Mouse (Mus musculus): ENCODE data around the gene Mkrn1. TPM values are rescaled to one million over a fixed set of nuclear protein-coding genes. Genes with fewer than 3 reads are reported as not detected.
A peak's percentile ranks its signal among the peaks of the same experiment; 100 is the strongest.
"Not testable (repeated sequence)": the region's sequence is repeated elsewhere in the genome, so short reads cannot be mapped to it uniquely, and the experiment has no call there.

Mkrn1 gene
- polyA plus RNA-seq, 1 experiment from 2014 or later: 126 TPM

GRCm38 (mm10) chr6:39377311-39377827 lies 42.9 kb downstream of the Mkrn1 start, which contains the start of gene Slc37a3:
Gene Slc37a3 (minus strand): TSS chr6:39377675.
- Histone ChIP-seq H3K9ac (peak within 1 kb of the TSS; percentile 84), H3K27ac (peak within 1 kb of the TSS; percentile 46; the same call in 1 of the 2 replicates), H3K27me3 (no peaks in the 10 kb centered on the region), H3K36me3 (peaks cover 7% of the 10 kb centered on the region), H3K4me2 (peak within 1 kb of the TSS; percentile 77), H3K9me3 (replicated peaks) (no peaks in the 10 kb centered on the region), H3K4me3 (peak within 1 kb of the TSS; percentile 81), H3K4me1 (replicated peaks) (peaks cover 19% of the 10 kb centered on the region)
- peak; percentile 90 for ATAC-seq (replicated peaks; ENCODE audit: insufficient number of reproducible peaks, insufficient read depth, low FRiP score, low read depth)
- under 1% methylated on average over 43 of the region's 43 CpGs for WGBS

- peak overlapping the region; percentile 84 for H3K9ac ChIP-seq
- 21% methylated on average over 9 of the region's 9 CpGs for WGBS
- H3K4me1 ChIP-seq (replicated peaks): peaks cover 21% of the 10 kb centered on the region
- H3K9me3 ChIP-seq (replicated peaks): no peaks in the 10 kb centered on the region
- peaks cover 7% of the 10 kb centered on the region for H3K36me3 ChIP-seq
- H3K4me2 ChIP-seq: peak overlapping the region; percentile 77
- no peak overlapping the region for H3K27ac ChIP-seq
- ATAC-seq (replicated peaks; ENCODE audit: insufficient number of reproducible peaks, insufficient read depth, low FRiP score, low read depth): no peak
- peak overlapping the region; percentile 81 for H3K4me3 ChIP-seq
- H3K27me3 ChIP-seq: no peaks in the 10 kb centered on the region
Observed at GRCm38 (mm10) chr6:39376775-39377174, 43.5 kb downstream of the Mkrn1 start.

- 81% methylated on average over 4 of the region's 4 CpGs for WGBS
- H3K27ac ChIP-seq: peak overlapping the region; percentile 40
- no peaks in the 10 kb centered on the region for H3K9me3 ChIP-seq (replicated peaks)
- no peak for ATAC-seq (replicated peaks; ENCODE audit: insufficient number of reproducible peaks, insufficient read depth, low FRiP score, low read depth)
- no peak overlapping the region for H3K9ac ChIP-seq
- H3K4me2 ChIP-seq: no peak overlapping the region
- peaks cover 18% of the 10 kb centered on the region for H3K4me1 ChIP-seq (replicated peaks)
- H3K36me3 ChIP-seq: peaks cover 7% of the 10 kb centered on the region
- H3K27me3 ChIP-seq: no peaks in the 10 kb centered on the region
- H3K4me3 ChIP-seq: no peak overlapping the region
Observed at GRCm38 (mm10) chr6:39373301-39373955, 46.8 kb downstream of the Mkrn1 start.

GRCm38 (mm10) chr6:39372727-39373126 lies 47.5 kb downstream of the Mkrn1 start:
- Histone ChIP-seq H3K4me2 (peak overlapping the region; percentile 16; the same call in 1 of the 2 replicates), H3K4me3 (no peak overlapping the region), H3K4me1 (replicated peaks) (peaks cover 18% of the 10 kb centered on the region), H3K27ac (peak overlapping the region; percentile 40), H3K9ac (no peak overlapping the region), H3K36me3 (peaks cover 7% of the 10 kb centered on the region), H3K9me3 (replicated peaks) (no peaks in the 10 kb centered on the region), H3K27me3 (no peaks in the 10 kb centered on the region)
- WGBS: 38% methylated on average over 7 of the region's 7 CpGs
- ATAC-seq (replicated peaks; ENCODE audit: insufficient number of reproducible peaks, insufficient read depth, low FRiP score, low read depth): 0 out of 2 replicates have a peak, but pooled peaks have one; percentile 11

GRCm38 (mm10) chr6:39372042-39372441 lies 48.2 kb downstream of the Mkrn1 start:
- no peak overlapping the region for H3K4me2 ChIP-seq
- no peak overlapping the region for H3K27ac ChIP-seq
- no peak overlapping the region for H3K4me3 ChIP-seq
- H3K9ac ChIP-seq: no peak overlapping the region
- ATAC-seq (replicated peaks; ENCODE audit: insufficient number of reproducible peaks, insufficient read depth, low FRiP score, low read depth): no peak
- H3K4me1 ChIP-seq (replicated peaks): peaks cover 18% of the 10 kb centered on the region
- H3K27me3 ChIP-seq: no peaks in the 10 kb centered on the region
- no peaks in the 10 kb centered on the region for H3K9me3 ChIP-seq (replicated peaks)
- peaks cover 7% of the 10 kb centered on the region for H3K36me3 ChIP-seq

- no peaks in the 10 kb centered on the region for H3K27me3 ChIP-seq
- 0 out of 2 replicates have a peak, but pooled peaks cover 7% of the 10 kb centered on the region for H3K4me1 ChIP-seq (replicated peaks)
- H3K4me3 ChIP-seq: no peak overlapping the region
- H3K9ac ChIP-seq: no peak overlapping the region
- H3K9me3 ChIP-seq (replicated peaks): no peaks in the 10 kb centered on the region
- no peak overlapping the region for H3K27ac ChIP-seq
- no peak for ATAC-seq (replicated peaks; ENCODE audit: insufficient number of reproducible peaks, insufficient read depth, low FRiP score, low read depth)
- H3K36me3 ChIP-seq: peaks cover 16% of the 10 kb centered on the region
- H3K4me2 ChIP-seq: no peak overlapping the region
- 73% methylated on average over 3 of the region's 3 CpGs for WGBS
Observed at GRCm38 (mm10) chr6:39369631-39370030, 50.6 kb downstream of the Mkrn1 start.

- ATAC-seq (replicated peaks; ENCODE audit: insufficient number of reproducible peaks, insufficient read depth, low FRiP score, low read depth): no peak
- H3K4me2 ChIP-seq: no peak overlapping the region
- H3K4me1 ChIP-seq (replicated peaks): no peaks in the 10 kb centered on the region
- WGBS: 96% methylated on average over 2 of the region's 2 CpGs
- no peaks in the 10 kb centered on the region for H3K9me3 ChIP-seq (replicated peaks)
- peaks cover 35% of the 10 kb centered on the region; the same call in 1 of the 2 replicates for H3K36me3 ChIP-seq
- H3K27ac ChIP-seq: no peak overlapping the region
- H3K9ac ChIP-seq: no peak overlapping the region
- H3K27me3 ChIP-seq: no peaks in the 10 kb centered on the region
- no peak overlapping the region for H3K4me3 ChIP-seq
Observed at GRCm38 (mm10) chr6:39362684-39363083, 57.6 kb downstream of the Mkrn1 start.

GRCm38 (mm10) chr6:39359207-39359606 lies 61.1 kb downstream of the Mkrn1 start:
- H3K4me1 ChIP-seq (replicated peaks); ATAC-seq (replicated peaks; ENCODE audit: insufficient number of reproducible peaks, insufficient read depth, low FRiP score, low read depth); H3K9ac ChIP-seq; H3K9me3 ChIP-seq (replicated peaks); H3K27ac ChIP-seq; H3K27me3 ChIP-seq; H3K4me2 ChIP-seq; H3K4me3 ChIP-seq: not testable (repeated sequence)
- peaks cover 49% of the 10 kb centered on the region for H3K36me3 ChIP-seq
- WGBS: 91% methylated on average over 9 of the region's 9 CpGs

- no peaks in the 10 kb centered on the region for H3K27me3 ChIP-seq
- H3K27ac ChIP-seq: no peak overlapping the region
- peaks cover 50% of the 10 kb centered on the region for H3K36me3 ChIP-seq
- no peak overlapping the region for H3K9ac ChIP-seq
- no peak overlapping the region for H3K4me2 ChIP-seq
- no peak for ATAC-seq (replicated peaks; ENCODE audit: insufficient number of reproducible peaks, insufficient read depth, low FRiP score, low read depth)
- no peak overlapping the region for H3K4me3 ChIP-seq
- 83% methylated on average over 6 of the region's 6 CpGs for WGBS
- H3K9me3 ChIP-seq (replicated peaks): no peaks in the 10 kb centered on the region
- H3K4me1 ChIP-seq (replicated peaks): no peaks in the 10 kb centered on the region
Observed at GRCm38 (mm10) chr6:39348946-39349345, 71.3 kb downstream of the Mkrn1 start.

- Histone ChIP-seq H3K27ac (peak overlapping the region; percentile 16; the same call in 1 of the 2 replicates), H3K36me3 (peaks cover 53% of the 10 kb centered on the region)
Observed at GRCm38 (mm10) chr6:39347880-39348814, 72.1 kb downstream of the Mkrn1 start.

More at GRCm38 (mm10) chr6:39347880-39348814, 72.1 kb downstream of the Mkrn1 start:
- H3K27me3 ChIP-seq: no peaks in the 10 kb centered on the region
- no peak overlapping the region for H3K4me3 ChIP-seq
- H3K4me1 ChIP-seq (replicated peaks): no peaks in the 10 kb centered on the region
- H3K4me2 ChIP-seq: no peak overlapping the region
- ATAC-seq (replicated peaks; ENCODE audit: insufficient number of reproducible peaks, insufficient read depth, low FRiP score, low read depth): no peak
- 58% methylated on average over 4 of the region's 4 CpGs for WGBS
- no peaks in the 10 kb centered on the region for H3K9me3 ChIP-seq (replicated peaks)
- H3K9ac ChIP-seq: no peak overlapping the region
